Mouse (Mus musculus): ENCODE measurements around the gene Klk9. TPM values are rescaled to one million over a fixed set of nuclear protein-coding genes. Genes with fewer than 3 reads are reported as not detected.

Gene Klk9
- polyA plus RNA-seq, 1 experiment: not detected

- Histone ChIP-seq H3K4me1 (ENCODE audit: control insufficient read depth, insufficient read depth, low read length) (peaks cover 9% of the 10 kb centered on the region), H3K27me3 (ENCODE audit: control insufficient read depth, insufficient read depth, low read length) (no peaks in the 10 kb centered on the region), H3K27ac (ENCODE audit: control insufficient read depth, insufficient read depth, low read depth, low read length) (no peak overlapping the region), H3K4me3 (ENCODE audit: control insufficient read depth, low read depth, low read length) (no peak overlapping the region), H3K36me3 (ENCODE audit: control insufficient read depth, insufficient read depth, low read length) (no peaks in the 10 kb centered on the region)
- TF ChIP-seq POLR2A (IDR thresholded peaks at IDR 0.05; ENCODE audit: control insufficient read depth, low read depth, low read length) (no peak), CTCF (IDR thresholded peaks at IDR 0.05; ENCODE audit: control insufficient read depth, insufficient read depth, insufficient replicate concordance, low read depth, low read length) (no peak)
These were observed 11.4 kb upstream of the Klk9 start for GRCm38 (mm10) chr7:43780241-43780640.

- no peak within 1 kb of the TSS for H3K4me3 ChIP-seq (ENCODE audit: control insufficient read depth, low read depth, low read length)
- no peak within 1 kb of the TSS for H3K27ac ChIP-seq (ENCODE audit: control insufficient read depth, insufficient read depth, low read depth, low read length)
- peaks cover 9% of the 10 kb centered on the region for H3K4me1 ChIP-seq (ENCODE audit: control insufficient read depth, insufficient read depth, low read length)
- no peak for TF ChIP-seq CTCF (IDR thresholded peaks at IDR 0.05; ENCODE audit: control insufficient read depth, insufficient read depth, insufficient replicate concordance, low read depth, low read length)
- no peak for TF ChIP-seq POLR2A (IDR thresholded peaks at IDR 0.05; ENCODE audit: control insufficient read depth, low read depth, low read length)
- H3K36me3 ChIP-seq (ENCODE audit: control insufficient read depth, insufficient read depth, low read length): no peaks in the 10 kb centered on the region
- no peaks in the 10 kb centered on the region for H3K27me3 ChIP-seq (ENCODE audit: control insufficient read depth, insufficient read depth, low read length)
These were observed 10.9 kb upstream of the Klk9 start, which contains the start of gene Klk10 for GRCm38 (mm10) chr7:43780746-43781145. TSS of gene Klk10 (plus strand) at chr7:43781035.

- H3K4me1 ChIP-seq (ENCODE audit: control insufficient read depth, insufficient read depth, low read length): peaks cover 9% of the 10 kb centered on the region
- no peak overlapping the region for H3K27ac ChIP-seq (ENCODE audit: control insufficient read depth, insufficient read depth, low read depth, low read length)
- no peaks in the 10 kb centered on the region for H3K27me3 ChIP-seq (ENCODE audit: control insufficient read depth, insufficient read depth, low read length)
- H3K36me3 ChIP-seq (ENCODE audit: control insufficient read depth, insufficient read depth, low read length): no peaks in the 10 kb centered on the region
- TF ChIP-seq CTCF (IDR thresholded peaks at IDR 0.05; ENCODE audit: control insufficient read depth, insufficient read depth, insufficient replicate concordance, low read depth, low read length) (no peak), POLR2A (IDR thresholded peaks at IDR 0.05; ENCODE audit: control insufficient read depth, low read depth, low read length) (no peak)
- H3K4me3 ChIP-seq (ENCODE audit: control insufficient read depth, low read depth, low read length): no peak overlapping the region
These were observed 10.2 kb upstream of the Klk9 start for GRCm38 (mm10) chr7:43781541-43781940.

DNA sequence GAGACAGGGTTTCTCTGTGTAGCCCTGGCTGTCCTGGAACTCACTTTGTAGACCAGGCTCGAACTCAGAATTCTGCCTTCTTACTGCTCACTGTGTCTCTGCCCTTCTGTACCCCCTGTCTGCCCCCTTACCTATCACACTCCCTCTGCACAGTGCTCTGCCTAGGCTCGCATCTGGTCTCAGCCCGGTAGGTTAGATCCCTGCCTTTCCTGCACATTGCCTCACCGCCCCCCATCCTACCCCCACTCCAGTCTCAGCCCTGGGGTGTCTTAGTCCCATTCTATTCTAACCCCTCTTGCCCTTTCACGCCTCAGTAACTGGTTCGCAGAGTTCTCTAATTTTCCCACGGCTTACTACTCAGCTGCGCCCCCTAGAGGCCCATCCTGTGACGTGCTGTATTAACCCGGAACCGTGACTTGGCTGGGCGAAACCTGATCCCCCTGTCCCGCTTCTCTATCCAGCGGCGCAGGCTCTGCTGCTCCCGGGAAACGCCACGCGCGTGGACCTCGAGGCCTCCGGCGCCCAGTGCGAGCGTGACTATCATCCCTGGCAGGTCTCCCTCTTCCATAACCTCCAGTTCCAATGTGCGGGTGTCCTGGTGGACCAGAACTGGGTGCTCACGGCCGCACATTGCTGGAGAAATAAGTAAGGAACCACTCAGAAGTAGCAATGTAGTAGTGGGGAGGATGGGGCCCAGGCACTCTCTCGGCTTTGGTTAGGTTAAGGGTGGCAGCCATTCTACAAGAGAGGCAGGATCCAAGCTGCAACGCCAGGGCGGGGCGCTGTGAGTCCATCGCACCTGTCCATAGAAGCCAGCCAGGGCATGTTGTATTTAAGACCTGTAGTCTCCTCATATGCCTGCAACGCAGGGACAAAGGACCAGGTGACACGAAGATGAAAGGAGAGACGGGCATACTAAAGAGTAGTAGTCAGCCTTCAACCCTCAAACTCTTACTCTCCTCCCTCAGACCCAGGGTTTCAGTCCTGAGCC is 9.1 kb upstream of the Klk9 start:
- Histone ChIP-seq H3K36me3 (ENCODE audit: control insufficient read depth, insufficient read depth, low read length) (no peaks in the 10 kb centered on the region), H3K27ac (ENCODE audit: control insufficient read depth, insufficient read depth, low read depth, low read length) (no peak overlapping the region), H3K4me1 (ENCODE audit: control insufficient read depth, insufficient read depth, low read length) (peaks cover 9% of the 10 kb centered on the region), H3K27me3 (ENCODE audit: control insufficient read depth, insufficient read depth, low read length) (no peaks in the 10 kb centered on the region), H3K4me3 (ENCODE audit: control insufficient read depth, low read depth, low read length) (peak overlapping the region; percentile 36)
- TF ChIP-seq POLR2A (IDR thresholded peaks at IDR 0.05; ENCODE audit: control insufficient read depth, low read depth, low read length): no peak
- peak; percentile 87 for TF ChIP-seq CTCF (IDR thresholded peaks at IDR 0.05; ENCODE audit: control insufficient read depth, insufficient read depth, insufficient replicate concordance, low read depth, low read length)

- H3K27ac ChIP-seq (ENCODE audit: control insufficient read depth, insufficient read depth, low read depth, low read length): no peak overlapping the region
- TF ChIP-seq CTCF (IDR thresholded peaks at IDR 0.05; ENCODE audit: control insufficient read depth, insufficient read depth, insufficient replicate concordance, low read depth, low read length) (peak; percentile 13; the same call in 1 of the 2 replicates), POLR2A (IDR thresholded peaks at IDR 0.05; ENCODE audit: control insufficient read depth, low read depth, low read length) (no peak)
- H3K36me3 ChIP-seq (ENCODE audit: control insufficient read depth, insufficient read depth, low read length): no peaks in the 10 kb centered on the region
- H3K4me3 ChIP-seq (ENCODE audit: control insufficient read depth, low read depth, low read length): no peak overlapping the region
- no peaks in the 10 kb centered on the region for H3K27me3 ChIP-seq (ENCODE audit: control insufficient read depth, insufficient read depth, low read length)
- H3K4me1 ChIP-seq (ENCODE audit: control insufficient read depth, insufficient read depth, low read length): peaks cover 9% of the 10 kb centered on the region
These were observed 6.4 kb upstream of the Klk9 start for GRCm38 (mm10) chr7:43785286-43785685.

GRCm38 (mm10) chr7:43788096-43788495 is 3.6 kb upstream of the Klk9 start:
- TF ChIP-seq POLR2A (IDR thresholded peaks at IDR 0.05; ENCODE audit: control insufficient read depth, low read depth, low read length): no peak
- TF ChIP-seq CTCF (IDR thresholded peaks at IDR 0.05; ENCODE audit: control insufficient read depth, insufficient read depth, insufficient replicate concordance, low read depth, low read length): no peak
- Histone ChIP-seq H3K36me3 (ENCODE audit: control insufficient read depth, insufficient read depth, low read length) (no peaks in the 10 kb centered on the region), H3K27ac (ENCODE audit: control insufficient read depth, insufficient read depth, low read depth, low read length) (no peak overlapping the region), H3K4me1 (ENCODE audit: control insufficient read depth, insufficient read depth, low read length) (no peaks in the 10 kb centered on the region), H3K27me3 (ENCODE audit: control insufficient read depth, insufficient read depth, low read length) (no peaks in the 10 kb centered on the region), H3K4me3 (ENCODE audit: control insufficient read depth, low read depth, low read length) (no peak overlapping the region)

DNA sequence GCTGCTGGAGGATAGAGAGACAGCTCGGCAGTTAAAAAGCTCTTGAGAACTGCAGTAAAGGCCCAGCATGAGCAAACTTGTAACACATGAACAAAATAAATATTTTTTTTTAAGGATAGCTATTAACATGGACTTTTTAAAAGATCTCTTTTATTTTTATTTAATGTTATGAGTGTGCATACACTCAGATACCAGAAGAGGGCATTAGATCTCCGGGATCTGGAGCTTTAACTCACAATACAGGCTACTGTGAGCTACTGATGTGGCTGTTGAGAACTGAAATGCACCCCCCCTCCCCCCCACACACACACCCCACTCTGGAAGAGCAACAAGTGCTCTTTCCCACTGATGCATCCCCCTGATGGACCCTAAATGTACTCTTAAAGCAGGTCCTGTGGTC is 2.4 kb upstream of the Klk9 start:
- no peaks in the 10 kb centered on the region for H3K4me1 ChIP-seq (ENCODE audit: control insufficient read depth, insufficient read depth, low read length)
- no peaks in the 10 kb centered on the region for H3K27me3 ChIP-seq (ENCODE audit: control insufficient read depth, insufficient read depth, low read length)
- H3K4me3 ChIP-seq (ENCODE audit: control insufficient read depth, low read depth, low read length): no peak overlapping the region
- H3K27ac ChIP-seq (ENCODE audit: control insufficient read depth, insufficient read depth, low read depth, low read length): no peak overlapping the region
- TF ChIP-seq POLR2A (IDR thresholded peaks at IDR 0.05; ENCODE audit: control insufficient read depth, low read depth, low read length): no peak
- TF ChIP-seq CTCF (IDR thresholded peaks at IDR 0.05; ENCODE audit: control insufficient read depth, insufficient read depth, insufficient replicate concordance, low read depth, low read length): no peak
- H3K36me3 ChIP-seq (ENCODE audit: control insufficient read depth, insufficient read depth, low read length): no peaks in the 10 kb centered on the region

All from testis, adult 2 months (tissue).